Mouse (Mus musculus) testis, postnatal 14 days (tissue): ENCODE results near the gene Hist1h4f.

Experiments used
- DNase-seq: peaks from one replicate; pipeline ENCODE4 v3.0.0; 2021; ENCODE audit warnings: low spot score

Hist1h4f gene

DNA sequence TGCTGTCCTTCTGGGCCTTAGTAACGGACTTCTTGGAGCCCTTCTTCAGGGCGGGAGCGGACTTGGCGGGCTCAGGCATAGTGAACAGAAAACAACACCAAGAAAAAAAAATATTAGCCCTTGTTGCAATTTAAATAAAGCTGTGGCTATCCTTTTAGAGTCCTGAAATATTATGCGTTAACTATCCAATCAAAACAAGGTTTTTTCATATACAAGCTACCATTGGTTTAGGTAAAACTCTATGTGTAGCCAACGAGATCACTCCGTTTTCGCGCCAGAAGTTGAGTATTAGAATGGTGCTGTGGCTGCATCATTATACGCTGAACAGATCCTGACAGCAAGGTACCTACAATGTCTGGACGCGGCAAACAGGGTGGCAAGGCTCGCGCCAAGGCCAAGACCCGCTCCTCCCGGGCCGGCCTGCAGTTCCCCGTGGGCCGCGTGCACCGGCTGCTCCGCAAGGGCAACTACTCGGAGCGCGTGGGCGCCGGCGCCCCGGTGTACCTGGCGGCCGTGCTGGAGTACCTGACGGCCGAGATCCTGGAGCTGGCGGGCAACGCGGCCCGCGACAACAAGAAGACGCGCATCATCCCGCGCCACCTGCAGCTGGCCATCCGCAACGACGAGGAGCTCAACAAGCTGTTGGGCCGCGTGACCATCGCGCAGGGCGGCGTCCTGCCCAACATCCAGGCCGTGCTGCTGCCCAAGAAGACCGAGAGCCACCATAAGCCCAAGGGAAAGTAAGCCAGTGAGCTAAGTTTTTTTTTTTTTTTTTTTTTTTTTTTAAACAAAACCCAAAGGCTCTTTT, 17.7 kb downstream of the Hist1h4f start, which contains the start of gene Hist1h2af:
Hist1h2af (plus strand) TSS at position 347 of the 808 bp plus-strand sequence.
- peak; percentile 75 for DNase-seq

DNA sequence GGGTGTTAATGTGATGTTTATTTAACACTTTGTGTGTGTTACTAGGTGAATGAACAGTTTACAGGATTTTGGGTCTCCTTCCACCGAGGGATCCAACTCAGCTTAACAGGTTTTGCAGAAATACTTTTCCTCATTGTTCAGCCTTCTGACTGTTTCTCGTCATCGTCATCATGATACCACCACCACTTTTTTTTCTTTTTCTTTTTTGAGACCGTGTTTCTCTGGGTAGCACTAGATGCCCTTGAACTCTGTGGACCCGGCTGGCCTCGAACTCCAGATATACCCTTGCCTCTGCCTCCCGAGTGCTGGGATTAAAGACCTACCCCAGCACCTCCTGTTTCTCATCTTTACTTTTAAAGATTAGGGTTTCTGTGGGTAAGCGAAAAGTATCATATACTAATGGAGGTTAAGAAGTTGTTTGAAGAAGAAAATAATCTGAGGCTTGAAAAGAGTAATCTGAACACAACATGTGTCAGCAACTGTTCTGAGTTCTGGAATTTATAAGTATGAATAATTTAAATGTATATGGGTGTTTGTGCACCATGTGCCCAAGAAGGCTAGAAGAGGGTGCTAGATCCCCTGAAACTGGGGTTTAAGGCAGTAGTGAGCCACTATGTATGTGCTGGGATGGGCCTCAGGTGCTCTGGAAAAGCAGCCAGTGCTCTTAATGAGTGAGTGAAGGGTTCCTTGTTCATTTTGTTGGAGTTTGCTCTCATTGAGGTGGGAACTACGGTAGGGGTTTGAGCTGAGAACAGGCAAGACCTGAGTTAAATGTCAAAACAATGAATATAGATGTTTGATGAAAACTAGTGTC, 19.0 kb downstream of the Hist1h4f start:
- no peak for DNase-seq

DNA sequence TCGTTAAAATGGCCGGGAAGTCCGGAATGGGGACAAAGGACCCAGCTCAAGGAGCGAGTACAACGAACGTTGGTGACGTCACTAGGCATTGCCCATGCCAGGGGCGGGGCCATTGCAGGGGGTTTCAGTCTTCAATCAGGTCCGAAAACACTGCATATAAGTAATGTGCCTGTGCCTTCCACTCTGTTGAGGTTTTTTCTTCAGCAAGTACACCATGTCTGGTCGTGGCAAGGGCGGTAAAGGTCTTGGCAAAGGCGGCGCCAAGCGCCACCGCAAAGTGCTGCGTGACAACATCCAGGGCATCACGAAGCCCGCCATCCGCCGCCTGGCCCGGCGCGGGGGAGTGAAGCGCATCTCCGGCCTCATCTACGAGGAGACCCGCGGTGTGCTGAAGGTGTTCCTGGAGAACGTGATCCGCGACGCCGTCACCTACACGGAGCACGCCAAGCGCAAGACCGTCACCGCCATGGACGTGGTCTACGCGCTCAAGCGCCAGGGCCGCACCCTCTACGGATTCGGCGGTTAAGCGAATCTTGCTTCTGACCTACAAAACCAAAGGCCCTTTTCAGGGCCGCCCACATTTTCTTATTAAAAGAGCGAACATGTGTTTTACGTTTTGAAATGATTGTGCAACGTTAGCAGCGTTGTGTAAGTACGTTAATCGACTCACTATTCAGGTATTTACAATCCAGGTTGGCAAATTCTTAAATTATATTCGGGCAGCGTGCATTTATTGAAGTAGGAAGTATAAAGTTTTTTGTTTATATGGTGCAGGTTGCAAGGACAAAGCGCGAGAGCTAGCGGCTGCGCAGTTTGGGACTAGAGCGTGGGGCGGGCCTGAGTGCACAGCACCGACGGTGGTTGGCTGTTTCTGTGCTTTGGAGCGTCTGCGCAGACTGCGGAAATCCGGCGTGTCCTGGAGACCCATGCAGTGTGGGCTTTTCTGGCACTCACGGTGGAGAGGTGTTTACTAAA, 20.3 kb downstream of the Hist1h4f start, which contains the start of gene Hist1h4h:
Hist1h4h (plus strand) TSS at position 150 of the 975 bp plus-strand sequence.
- DNase-seq: peak; percentile 99

DNA sequence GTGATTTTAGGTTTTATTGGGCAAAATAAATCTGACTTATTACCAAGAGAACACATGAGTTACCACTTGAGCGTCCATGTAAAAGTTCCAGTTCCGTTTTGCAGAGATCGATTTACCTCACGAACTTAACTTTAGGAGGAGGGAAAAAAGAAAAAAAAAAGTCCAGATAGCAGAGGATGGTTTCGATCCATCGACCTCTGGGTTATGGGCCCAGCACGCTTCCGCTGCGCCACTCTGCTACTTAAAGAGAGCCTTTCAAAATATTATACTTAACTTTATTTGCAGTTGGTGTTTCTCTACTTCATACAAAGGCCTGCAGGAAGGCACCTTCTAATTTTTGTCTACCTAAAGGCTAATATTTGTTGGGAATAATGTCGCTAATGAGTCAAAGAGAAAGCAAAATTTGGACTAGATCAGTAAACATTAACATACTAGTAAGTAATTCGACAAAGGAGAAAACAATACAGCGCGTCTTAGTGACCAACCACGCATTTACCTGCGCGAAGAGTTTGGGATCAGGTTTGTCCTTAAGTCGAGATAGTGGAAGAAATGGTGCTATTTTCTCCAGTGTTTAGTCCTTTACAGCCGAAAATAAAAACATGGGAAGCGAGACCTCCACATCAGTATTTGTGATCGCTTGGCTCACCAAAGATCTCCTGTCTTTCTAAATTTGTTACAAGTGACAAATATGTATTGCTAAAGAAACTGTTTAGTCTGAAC, 21.1 kb downstream of the Hist1h4f start:
- peak; percentile 56 for DNase-seq

DNA sequence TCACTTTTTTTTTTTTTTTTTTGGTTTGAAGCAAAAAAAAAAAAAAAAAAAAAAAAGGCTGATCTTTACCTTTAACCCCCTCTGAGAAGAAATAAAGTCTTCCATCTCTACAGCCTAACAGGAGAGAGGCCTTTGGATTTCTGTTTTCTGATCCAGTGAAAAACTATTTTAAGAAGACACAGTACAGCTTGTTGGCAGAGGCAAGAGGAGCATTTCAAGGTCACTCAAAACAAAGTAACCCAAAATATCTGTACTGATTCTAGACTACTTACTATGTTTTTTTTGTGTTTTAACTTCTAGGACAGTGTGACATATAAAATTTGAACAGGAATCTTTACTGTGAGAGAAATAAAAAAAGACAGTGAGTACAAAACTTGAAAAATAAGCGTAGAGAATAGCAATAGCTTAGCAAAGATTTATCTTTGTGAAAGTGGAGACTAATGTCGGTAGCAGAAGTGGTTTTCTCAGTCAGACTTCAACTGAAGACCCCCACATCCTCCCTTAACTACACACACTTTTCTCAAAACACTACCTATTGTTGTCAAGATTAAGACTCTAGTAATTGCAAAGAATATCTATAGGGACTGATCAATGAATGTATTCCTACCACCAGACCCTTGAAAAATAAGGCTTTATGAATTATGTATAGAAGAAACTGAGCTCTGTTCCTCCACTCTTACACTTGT, 21.8 kb downstream of the Hist1h4f start:
- DNase-seq: no peak

DNA sequence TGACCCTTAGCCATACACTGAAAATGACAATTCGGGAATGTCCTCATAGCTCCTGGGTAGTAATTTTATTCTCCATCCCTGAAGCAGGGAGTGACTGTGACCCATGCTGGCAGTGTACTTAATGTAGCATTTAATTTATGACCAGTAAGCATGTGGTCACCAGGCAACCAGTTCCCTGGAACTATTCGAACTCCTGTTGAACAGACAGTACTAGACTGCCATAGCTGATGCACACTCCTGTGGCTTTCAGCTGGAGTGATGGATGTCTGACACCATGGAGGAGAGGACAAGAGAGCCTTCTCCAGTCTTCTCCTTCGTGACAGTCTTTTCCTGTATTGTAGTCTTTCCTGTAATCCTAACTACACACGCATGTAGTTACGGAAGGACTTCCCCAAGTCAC, 22.4 kb downstream of the Hist1h4f start:
- no peak for DNase-seq

DNA sequence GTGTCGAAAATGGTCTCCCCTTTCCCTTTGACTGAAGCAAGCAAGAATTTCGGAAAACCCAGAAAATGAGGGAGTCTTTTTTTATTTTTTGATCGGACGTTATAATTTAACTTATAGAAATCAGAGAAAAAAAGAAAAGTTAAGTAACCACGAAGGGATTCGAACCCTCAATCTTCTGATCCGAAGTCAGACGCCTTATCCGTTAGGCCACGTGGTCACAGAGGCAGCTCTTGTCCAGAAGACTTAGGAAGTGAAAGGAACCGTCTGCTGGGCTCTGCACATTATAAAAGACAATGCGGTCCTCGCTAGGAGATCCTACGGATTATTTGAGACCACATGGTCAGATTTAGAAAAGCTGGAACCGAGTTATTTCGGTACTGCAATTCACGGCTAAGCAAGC, 25.1 kb downstream of the Hist1h4f start:
- peak; percentile 81 for DNase-seq

DNA sequence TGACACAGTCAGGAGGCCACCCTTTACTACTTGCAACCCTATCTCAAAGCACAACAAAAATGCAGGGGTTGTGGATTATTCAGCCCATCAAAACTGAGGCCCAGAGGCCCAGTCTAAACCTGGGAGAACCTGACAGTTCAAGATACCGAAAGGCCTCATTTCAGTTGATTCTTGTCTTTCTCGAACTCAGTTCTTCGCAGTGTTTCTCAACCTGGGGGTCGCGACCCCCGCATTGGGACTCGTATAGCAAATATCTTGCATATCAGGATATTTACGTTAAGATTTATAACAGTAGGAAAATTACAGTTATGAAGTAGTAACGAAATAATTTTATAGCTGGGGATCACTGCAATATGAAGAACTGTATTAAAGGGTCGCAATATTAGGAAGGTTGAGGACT, 25.5 kb downstream of the Hist1h4f start:
- DNase-seq: no peak

DNA sequence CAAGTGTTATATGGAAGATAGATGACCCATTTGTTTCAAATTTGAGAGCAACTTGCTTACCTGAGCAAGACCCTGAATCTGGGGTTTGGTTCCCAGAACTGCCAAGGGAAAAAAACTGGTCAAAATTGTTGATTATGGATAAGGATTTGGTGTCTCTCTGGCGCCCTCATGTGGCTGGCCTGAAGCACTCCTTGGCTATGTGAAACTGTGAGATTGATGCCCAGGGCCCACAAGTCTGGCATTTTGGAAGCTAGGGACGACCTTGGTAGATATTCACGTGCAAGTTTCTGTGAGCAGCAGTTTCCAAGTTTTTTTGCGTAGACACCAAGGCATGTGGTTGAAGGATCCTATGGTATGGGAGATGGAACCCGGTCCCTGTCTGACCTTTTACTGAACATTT, 26.8 kb downstream of the Hist1h4f start:
- DNase-seq: peak; percentile 66

DNA sequence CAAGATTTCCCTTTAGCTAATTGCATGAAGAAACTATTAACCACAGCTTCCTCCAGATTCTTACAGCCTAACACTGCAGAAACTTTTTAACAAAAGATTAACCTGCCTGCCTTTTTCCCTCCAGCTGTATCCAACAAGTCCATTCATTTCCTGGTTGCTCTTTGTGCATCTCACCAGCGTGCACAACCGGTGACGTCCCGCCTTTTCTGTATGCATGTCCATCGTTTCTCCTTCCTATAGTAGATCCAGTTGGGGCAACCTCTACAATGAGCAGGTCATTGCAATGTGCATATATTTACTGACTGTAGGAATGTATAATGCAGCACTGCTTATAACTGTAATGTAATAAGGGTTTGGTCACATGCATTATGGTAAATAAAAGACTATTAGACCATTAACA, 27.5 kb downstream of the Hist1h4f start:
- no peak for DNase-seq

DNA sequence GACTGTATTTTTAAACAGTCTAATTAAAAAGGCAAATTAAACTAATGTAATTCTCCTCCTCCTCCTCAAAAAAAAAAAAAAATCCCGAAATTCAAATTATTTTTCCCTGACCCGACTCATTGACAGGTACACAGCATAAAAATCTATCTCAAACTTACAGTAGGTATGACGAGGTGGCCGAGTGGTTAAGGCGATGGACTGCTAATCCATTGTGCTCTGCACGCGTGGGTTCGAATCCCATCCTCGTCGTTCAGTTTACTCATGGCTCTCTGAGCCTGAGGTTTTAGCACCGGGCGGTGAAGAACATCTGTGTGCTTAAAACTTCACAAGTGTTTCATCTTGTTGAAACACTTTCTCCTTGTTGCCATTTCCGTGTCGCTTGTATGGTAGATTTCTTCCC, 29.7 kb downstream of the Hist1h4f start:
- DNase-seq: peak; percentile 77

DNA sequence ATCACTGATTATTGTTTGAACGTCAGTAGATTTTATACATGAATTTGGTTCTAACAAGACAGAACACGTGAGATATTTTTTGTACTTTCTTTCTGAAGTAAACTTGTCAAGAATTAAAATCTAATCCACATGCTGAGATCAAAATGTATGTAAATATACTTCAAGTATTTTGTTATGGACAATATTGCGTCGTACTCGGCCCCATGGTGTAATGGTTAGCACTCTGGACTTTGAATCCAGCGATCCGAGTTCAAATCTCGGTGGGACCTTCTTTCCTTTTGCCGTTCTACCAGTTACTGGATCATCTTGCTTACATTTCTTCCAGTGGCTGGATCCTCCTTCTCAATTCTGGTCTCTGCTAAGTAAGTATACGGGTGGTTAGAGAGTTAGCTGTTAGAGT, 32.0 kb downstream of the Hist1h4f start:
- peak; percentile 68 for DNase-seq

DNA sequence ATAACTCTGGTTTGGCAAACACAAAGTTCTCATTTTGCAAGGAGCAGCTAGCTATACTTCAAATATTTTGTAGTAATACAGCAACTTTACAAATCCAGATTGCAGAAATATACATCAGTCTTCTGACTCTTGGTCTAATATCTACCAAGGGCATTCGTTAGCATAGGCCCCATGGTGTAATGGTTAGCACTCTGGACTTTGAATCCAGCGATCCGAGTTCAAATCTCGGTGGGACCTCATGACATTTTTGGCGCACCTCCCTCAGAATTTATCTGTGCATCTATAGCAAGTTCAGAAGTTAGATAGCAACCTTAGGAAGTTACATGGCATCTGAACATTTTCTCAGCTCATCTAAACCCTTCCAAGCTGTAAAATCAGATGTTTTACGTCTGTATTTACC, 32.6 kb downstream of the Hist1h4f start:
- DNase-seq: peak; percentile 62

DNA sequence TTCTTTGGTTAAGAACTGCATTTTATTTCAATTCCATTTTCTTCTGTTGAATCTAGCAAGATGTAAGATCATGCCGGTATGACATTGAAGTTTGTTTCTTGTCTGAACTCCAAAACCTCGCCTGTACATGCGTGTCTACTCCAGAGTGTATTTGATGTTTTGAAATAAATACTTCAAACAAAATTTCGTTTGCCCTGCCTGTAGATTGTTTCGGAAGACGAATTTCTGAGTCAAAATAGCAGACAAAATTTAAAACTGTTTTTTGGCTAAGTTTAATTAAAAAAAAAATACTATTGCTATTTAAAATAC, 33.2 kb downstream of the Hist1h4f start:
- DNase-seq: no peak

DNA sequence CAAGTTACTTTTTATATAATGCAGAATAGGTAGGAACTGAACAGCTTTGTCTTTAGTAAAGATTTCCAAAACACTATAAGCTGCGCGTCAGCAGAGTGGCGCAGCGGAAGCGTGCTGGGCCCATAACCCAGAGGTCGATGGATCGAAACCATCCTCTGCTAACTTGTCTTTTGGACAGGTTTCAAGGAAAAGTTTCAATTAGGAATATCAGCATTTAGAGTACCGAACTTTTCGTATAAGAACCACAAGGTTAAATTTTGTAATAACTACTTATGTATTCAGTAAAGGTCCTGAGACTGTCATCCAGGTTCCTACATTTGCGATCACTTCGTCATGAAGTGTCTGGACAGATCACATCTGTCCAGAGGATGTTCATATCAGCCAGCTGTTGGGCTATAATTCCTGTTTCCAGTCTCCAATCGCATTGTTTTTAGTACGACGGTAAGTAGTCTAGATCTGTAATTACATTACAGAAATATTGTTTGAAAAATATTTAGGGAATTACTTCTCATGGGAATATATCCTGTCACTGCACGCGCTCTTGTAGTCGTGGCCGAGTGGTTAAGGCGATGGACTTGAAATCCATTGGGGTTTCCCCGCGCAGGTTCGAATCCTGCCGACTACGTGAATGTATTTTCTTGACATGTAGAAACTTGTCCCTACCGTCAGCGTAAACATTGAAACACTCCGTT, 33.7 kb downstream of the Hist1h4f start:
- DNase-seq: peak; percentile 83

DNA sequence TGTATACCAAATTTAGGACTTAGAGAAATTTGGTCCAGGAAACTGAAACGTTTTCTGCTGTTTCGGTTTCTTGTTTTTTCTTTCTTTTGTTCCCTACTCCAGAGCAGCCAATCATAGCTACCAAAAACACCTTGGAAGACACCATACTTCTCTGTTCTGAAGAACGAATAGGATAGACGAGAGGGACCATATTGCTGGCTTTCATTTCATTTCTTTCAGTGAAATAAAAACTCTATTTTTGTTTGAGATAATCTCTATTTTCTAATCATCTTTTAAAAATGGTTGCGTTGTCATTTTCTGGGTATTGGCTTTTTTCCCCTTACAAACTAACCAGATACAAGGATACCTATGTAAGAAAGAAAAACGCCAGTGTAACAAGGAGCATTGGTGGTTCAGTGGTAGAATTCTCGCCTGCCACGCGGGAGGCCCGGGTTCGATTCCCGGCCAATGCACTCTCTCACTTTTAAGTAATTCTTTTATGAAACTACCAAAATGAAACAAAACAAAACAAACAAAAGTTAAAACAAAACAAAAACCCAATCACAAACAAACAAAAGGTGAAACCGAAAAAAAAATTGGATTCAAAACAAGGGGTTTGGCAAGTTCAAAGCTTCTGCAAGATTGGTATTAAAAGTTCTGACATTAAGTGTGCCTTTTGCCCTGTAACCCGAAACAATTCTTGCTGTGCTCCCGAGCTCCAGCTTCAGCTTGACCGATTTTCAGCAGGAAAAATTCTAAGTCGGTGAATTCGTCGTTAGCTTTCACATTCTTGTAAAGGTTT, 34.4 kb downstream of the Hist1h4f start:
- DNase-seq: no peak

DNA sequence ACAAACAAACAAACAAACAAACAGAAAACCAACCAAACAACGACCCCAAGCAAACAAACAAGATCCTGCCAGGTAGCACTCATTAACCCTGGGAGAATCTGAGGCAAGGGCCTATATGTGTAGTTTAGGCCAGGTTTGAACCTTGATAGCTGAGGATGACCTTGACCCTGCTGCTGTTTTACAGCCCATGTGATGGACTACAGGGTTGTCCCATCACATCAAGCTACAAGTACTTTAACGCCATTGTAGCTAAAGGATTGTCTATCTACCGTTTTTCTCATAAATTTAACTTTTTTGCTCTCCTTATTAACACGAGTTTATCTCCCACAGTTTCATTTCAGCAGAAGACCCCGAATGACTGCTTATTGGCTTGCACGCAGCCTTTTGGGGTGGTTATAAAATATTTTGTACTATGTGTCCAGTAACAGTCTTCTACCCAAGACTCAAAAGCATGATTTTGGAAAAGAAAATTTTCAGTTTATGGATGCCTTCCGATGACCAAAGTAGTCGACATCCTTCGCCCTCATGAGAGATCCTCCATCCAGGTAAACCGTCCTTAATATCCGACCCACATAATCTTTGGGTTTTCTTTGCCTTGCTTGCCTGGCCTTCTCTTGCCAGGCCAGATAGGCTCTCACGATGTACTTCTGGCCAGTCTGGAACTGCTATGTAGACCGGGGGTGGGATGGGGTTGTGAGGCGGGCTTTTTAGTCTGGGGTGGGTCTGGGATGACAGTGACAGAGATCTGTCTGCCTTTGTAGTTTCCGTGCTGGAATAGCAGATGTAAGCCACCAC, 35.4 kb downstream of the Hist1h4f start:
- no peak for DNase-seq

DNA sequence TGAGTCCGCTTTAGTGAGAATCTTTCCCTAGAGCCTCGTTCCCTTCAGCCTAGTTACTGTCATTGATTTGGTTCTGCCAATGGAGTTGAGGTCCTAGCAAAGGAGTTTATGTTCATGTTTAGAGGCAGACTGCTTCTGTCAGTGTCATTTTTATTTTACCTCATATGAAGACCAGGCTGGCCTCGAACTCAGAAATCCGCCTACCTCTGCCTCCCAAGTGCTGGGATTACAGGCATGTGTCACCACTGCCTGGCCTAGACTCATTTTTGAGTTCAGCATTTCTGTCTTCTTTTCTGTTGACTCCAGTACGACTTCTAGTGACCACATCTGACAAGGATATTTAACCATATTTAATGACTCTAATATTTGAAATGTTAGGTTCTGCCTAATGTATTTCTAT, 36.2 kb downstream of the Hist1h4f start:
- no peak for DNase-seq

DNA sequence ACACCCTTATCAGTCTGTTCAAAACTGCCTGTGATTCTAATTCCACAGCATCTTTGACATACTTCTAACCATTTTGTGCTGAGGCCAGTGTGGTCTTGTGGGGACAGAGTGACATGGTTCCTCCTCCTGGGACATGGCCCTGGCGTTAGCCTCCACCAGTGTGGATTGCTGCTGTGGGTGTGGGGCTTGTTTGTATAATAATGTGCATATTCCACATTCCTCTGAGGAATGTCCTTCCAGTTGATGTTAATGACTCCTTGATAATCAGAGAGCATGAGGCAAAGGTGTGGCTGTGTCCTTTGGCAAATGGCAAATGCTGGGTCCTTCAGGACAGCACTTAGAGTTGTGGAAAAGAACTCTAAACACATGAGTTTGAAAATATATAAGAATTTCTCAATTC, 37.9 kb downstream of the Hist1h4f start:
- no peak for DNase-seq
